Mouse (Mus musculus) thymus, postnatal 10 days (tissue): ENCODE results near the gene Setd3.

Experiments
- DNase-seq, 2 experiments: peaks; one replicate each; pipeline ENCODE4 v3.0.0; 2021; ENCODE audit warnings: low spot score in 2 of 2

Gene Setd3

GRCm38 (mm10) chr12:108179246-108179320 is at the start of gene Setd3:
Gene Setd3 (minus strand): TSS chr12:108179314.
- DNase-seq = no peak

- DNase-seq = no peak
These were observed 48.4 kb upstream of the Setd3 start for GRCm38 (mm10) chr12:108227527-108227926.

GRCm38 (mm10) chr12:108226941-108227340 is 47.8 kb upstream of the Setd3 start:
- no peak for DNase-seq

GRCm38 (mm10) chr12:108226216-108226615 is 47.1 kb upstream of the Setd3 start:
- DNase-seq = no peak

- no peak for DNase-seq
These were observed 46.7 kb upstream of the Setd3 start for GRCm38 (mm10) chr12:108225781-108226180.

GRCm38 (mm10) chr12:108223357-108223756 is 44.2 kb upstream of the Setd3 start:
- no peak for DNase-seq

- DNase-seq = no peak
These were observed 42.6 kb upstream of the Setd3 start for GRCm38 (mm10) chr12:108221712-108222111.

- no peak for DNase-seq
These were observed 42.1 kb upstream of the Setd3 start for GRCm38 (mm10) chr12:108221206-108221605.

- DNase-seq = no peak
These were observed 41.5 kb upstream of the Setd3 start for GRCm38 (mm10) chr12:108220621-108221020.

GRCm38 (mm10) chr12:108219825-108220616 is 40.9 kb upstream of the Setd3 start:
- no peak for DNase-seq

- no peak for DNase-seq
These were observed 40.0 kb upstream of the Setd3 start for GRCm38 (mm10) chr12:108219163-108219562.

GRCm38 (mm10) chr12:108217572-108217971 is 38.5 kb upstream of the Setd3 start:
- peak; percentile 25 to 69 for DNase-seq

- no peak for DNase-seq
These were observed 37.7 kb upstream of the Setd3 start for GRCm38 (mm10) chr12:108216611-108217370.

- no peak for DNase-seq
These were observed 36.0 kb upstream of the Setd3 start for GRCm38 (mm10) chr12:108215090-108215489.

GRCm38 (mm10) chr12:108213090-108214041 is 34.3 kb upstream of the Setd3 start:
- no peak for DNase-seq

GRCm38 (mm10) chr12:108212476-108212875 is 33.4 kb upstream of the Setd3 start:
- DNase-seq = no peak

- DNase-seq = no peak
These were observed 33.0 kb upstream of the Setd3 start for GRCm38 (mm10) chr12:108212071-108212470.

GRCm38 (mm10) chr12:108210623-108211022 is 31.5 kb upstream of the Setd3 start:
- no peak for DNase-seq

- DNase-seq = peak in 1 of 2 experiments; percentile 47
These were observed 29.8 kb upstream of the Setd3 start for GRCm38 (mm10) chr12:108208726-108209438.

- no peak for DNase-seq
These were observed 29.1 kb upstream of the Setd3 start for GRCm38 (mm10) chr12:108208216-108208615.

GRCm38 (mm10) chr12:108206641-108207040 is 27.5 kb upstream of the Setd3 start:
- DNase-seq = peak; percentile 17 to 76

GRCm38 (mm10) chr12:108204978-108205377 is 25.9 kb upstream of the Setd3 start:
- no peak for DNase-seq
